Mouse (Mus musculus) myocyte (in vitro differentiated cells): ENCODE measurements around the gene Golga2. TPM values are rescaled to one million over a fixed set of nuclear protein-coding genes. Genes with fewer than 3 reads are reported as not detected.

Source experiments
- H3K27me3 ChIP-seq: one replicate; pipeline ENCODE4 v1.6.1; 2011; ENCODE audit not compliant: control insufficient read depth, insufficient read depth, insufficient read length
- H3K36me3 ChIP-seq: one replicate; pipeline ENCODE4 v1.6.1; 2011; ENCODE audit not compliant: control insufficient read depth, insufficient read depth
- H3K4me2 ChIP-seq: one replicate; pipeline ENCODE4 v1.6.1; 2011; ENCODE audit warnings: low read depth, control low read depth
- H3K4me3 ChIP-seq: one replicate; pipeline ENCODE4 v1.5.1; 2011; ENCODE audit warnings: mild to moderate bottlenecking, control low read depth, moderate library complexity
- H3K79me2 ChIP-seq: one replicate; pipeline ENCODE4 v1.6.1; 2011; ENCODE audit not compliant: control insufficient read depth, insufficient read depth
- H3ac ChIP-seq: one replicate; pipeline ENCODE4 v1.6.1; 2011; ENCODE audit not compliant: control insufficient read depth, insufficient read length
- CEBPB ChIP-seq: IDR thresholded peaks from 2 replicates; pipeline ENCODE4 v1.6.1; 2011; ENCODE audit warnings: mild to moderate bottlenecking, moderate library complexity; ENCODE audit not compliant: poor library complexity, insufficient read depth, severe bottlenecking
- E2F4 ChIP-seq: IDR thresholded peaks from one replicate; pipeline ENCODE4 v1.6.1; 2011; ENCODE audit warnings: mild to moderate bottlenecking, control low read depth, moderate library complexity; ENCODE audit not compliant: insufficient read depth
- MAX ChIP-seq: IDR thresholded peaks from one replicate; pipeline ENCODE4 v1.6.1; 2011; ENCODE audit warnings: low read depth, mild to moderate bottlenecking, control low read depth
- MYOD1 ChIP-seq, 3 experiments: IDR thresholded peaks; one replicate each; pipeline ENCODE4 v1.6.1; 2011; ENCODE audit warnings: control low read depth in 2 of 3, low read depth in 2 of 3, mild to moderate bottlenecking in 2 of 3, moderate library complexity in 1 of 3; ENCODE audit not compliant: insufficient read length in 2 of 3, control insufficient read depth in 1 of 3
- MYOG ChIP-seq, 3 experiments: IDR thresholded peaks; one replicate each; pipeline ENCODE4 v1.6.1; 2011; ENCODE audit warnings: control low read depth in 2 of 3, low read depth in 2 of 3, mild to moderate bottlenecking in 2 of 3; ENCODE audit not compliant: insufficient read length in 2 of 3, control insufficient read depth in 1 of 3, insufficient read depth in 1 of 3
- POLR2A ChIP-seq: IDR thresholded peaks from one replicate; pipeline ENCODE4 v1.6.1; 2011; ENCODE audit warnings: low read depth, mild to moderate bottlenecking, control low read depth, moderate library complexity; ENCODE audit not compliant: insufficient read length
- POLR2AphosphoS2 ChIP-seq: IDR thresholded peaks from one replicate; pipeline ENCODE4 v1.6.1; 2011; ENCODE audit warnings: low read depth, control low read depth; ENCODE audit not compliant: insufficient read length
- REST ChIP-seq: IDR thresholded peaks from one replicate; pipeline ENCODE4 v1.6.1; 2011; ENCODE audit warnings: mild to moderate bottlenecking, control low read depth, moderate library complexity; ENCODE audit not compliant: insufficient read depth, insufficient read length
- SRF ChIP-seq: IDR thresholded peaks from one replicate; pipeline ENCODE4 v1.6.1; 2011; ENCODE audit warnings: low read depth; ENCODE audit not compliant: control insufficient read depth, insufficient read length
- TCF12 ChIP-seq: IDR thresholded peaks from one replicate; pipeline ENCODE4 v1.6.1; 2011; ENCODE audit warnings: mild to moderate bottlenecking, control low read depth; ENCODE audit not compliant: poor library complexity, insufficient read depth, severe bottlenecking
- TCF3 ChIP-seq: IDR thresholded peaks from one replicate; pipeline ENCODE4 v1.6.1; 2011; ENCODE audit warnings: low read depth, control low read depth; ENCODE audit not compliant: insufficient read length
- USF1 ChIP-seq: IDR thresholded peaks from one replicate; pipeline ENCODE4 v1.6.1; 2011; ENCODE audit warnings: low read depth, mild to moderate bottlenecking, control low read depth, moderate library complexity
- polyA plus RNA-seq: library from polyadenylated mRNA; unstranded; fragments of >200 nt; fragmentation: generic; extraction: Trizol; gene quantifications from one replicate; pipeline ENCODE4 v1.2.1, GENCODE M21; 2012; ENCODE audit warnings: missing spikeins

Golga2 gene
- polyA plus RNA-seq, 1 experiment, result 60.7 TPM

- TF ChIP-seq REST, result no peak
- TF ChIP-seq SRF, result no peak
- TF ChIP-seq E2F4, result no peak
- no peak for TF ChIP-seq POLR2A
- TF ChIP-seq MYOG (IDR thresholded peaks at IDR 0.05; ENCODE audit: control insufficient read depth in 1 of 3, insufficient read depth in 1 of 3, insufficient read length in 2 of 3, low read depth in 2 of 3), result no peak
- TF ChIP-seq MYOD1 (IDR thresholded peaks at IDR 0.05; ENCODE audit: control insufficient read depth in 1 of 3, insufficient read length in 2 of 3, low read depth in 2 of 3), result no peak
- no peak for TF ChIP-seq POLR2AphosphoS2
- no peak for TF ChIP-seq USF1
- no peak for TF ChIP-seq CEBPB
- no peak for TF ChIP-seq TCF12
- no peak for TF ChIP-seq TCF3
- TF ChIP-seq MAX, result no peak
- no peaks in the 10 kb centered on the region for H3K27me3 ChIP-seq
These were observed 21.0 kb downstream of the Golga2 start for GRCm38 (mm10) chr2:32307941-32308760.

GRCm38 (mm10) chr2:32308870-32309568, 21.8 kb downstream of the Golga2 start:
- H3K79me2 ChIP-seq, result no peaks in the 10 kb centered on the region
- no peaks in the 10 kb centered on the region for H3K27me3 ChIP-seq
- H3K36me3 ChIP-seq, result peaks cover 12% of the 10 kb centered on the region
- no peak overlapping the region for H3ac ChIP-seq
- H3K4me3 ChIP-seq, result no peak overlapping the region
- H3K4me2 ChIP-seq, result no peak overlapping the region
- TF ChIP-seq MYOG (IDR thresholded peaks at IDR 0.05; ENCODE audit: control insufficient read depth in 1 of 3, insufficient read depth in 1 of 3, insufficient read length in 2 of 3, low read depth in 2 of 3) (no peak), POLR2AphosphoS2 (peak; percentile 48)

More at GRCm38 (mm10) chr2:32307941-32308760, 21.0 kb downstream of the Golga2 start:
- no peak overlapping the region for H3K4me3 ChIP-seq
- no peak overlapping the region for H3ac ChIP-seq
- H3K4me2 ChIP-seq, result no peak overlapping the region
- H3K79me2 ChIP-seq, result no peaks in the 10 kb centered on the region
- H3K36me3 ChIP-seq, result peaks cover 12% of the 10 kb centered on the region

GRCm38 (mm10) chr2:32310096-32310845, 23.1 kb downstream of the Golga2 start:
- TF ChIP-seq POLR2A (peak; percentile 34), POLR2AphosphoS2 (peak; percentile 71), SRF (no peak)
- no peak overlapping the region for H3K4me2 ChIP-seq
- H3K27me3 ChIP-seq, result no peaks in the 10 kb centered on the region
- H3ac ChIP-seq, result no peak overlapping the region
- H3K4me3 ChIP-seq, result no peak overlapping the region
- H3K79me2 ChIP-seq, result no peaks in the 10 kb centered on the region
- H3K36me3 ChIP-seq, result peaks cover 7% of the 10 kb centered on the region

- Histone ChIP-seq H3K4me2 (peak overlapping the region; percentile 50), H3K79me2 (no peaks in the 10 kb centered on the region), H3K27me3 (no peaks in the 10 kb centered on the region), H3ac (no peak overlapping the region), H3K4me3 (no peak overlapping the region), H3K36me3 (peaks cover 2% of the 10 kb centered on the region)
- TF ChIP-seq TCF12, result no peak
These were observed 24.5 kb downstream of the Golga2 start for GRCm38 (mm10) chr2:32311443-32312317.

- peak overlapping the region; percentile 50 for H3K4me2 ChIP-seq
- TF ChIP-seq E2F4 (no peak), TCF3 (no peak)
- H3K4me3 ChIP-seq, result no peak overlapping the region
- no peaks in the 10 kb centered on the region for H3K79me2 ChIP-seq
- no peaks in the 10 kb centered on the region for H3K36me3 ChIP-seq
- no peaks in the 10 kb centered on the region for H3K27me3 ChIP-seq
- H3ac ChIP-seq, result no peak overlapping the region
These were observed 25.3 kb downstream of the Golga2 start for GRCm38 (mm10) chr2:32312318-32312964.
